Mouse (Mus musculus): Measurements from ENCODE around the gene Stpg3. TPM values are rescaled to one million over a fixed set of nuclear protein-coding genes. Genes with fewer than 3 reads are reported as not detected.
A peak's percentile ranks its signal among the peaks of the same experiment; 100 is the strongest.

Stpg3 gene
- polyA plus RNA-seq, 1 experiment: not detected

- 87% methylated on average over 7 of the region's 7 CpGs for WGBS
- Histone ChIP-seq H3K4me1 (ENCODE audit: control insufficient read depth, insufficient read depth, low read length) (no peaks in the 10 kb centered on the region; the same call in 1 of the 2 replicates), H3K4me3 (replicated peaks; ENCODE audit: control insufficient read depth, low read depth, low read length) (no peak overlapping the region), H3K27ac (ENCODE audit: control insufficient read depth, insufficient read depth, low read depth, low read length, poor library complexity) (no peak overlapping the region)
- TF ChIP-seq POLR2A (IDR thresholded peaks at IDR 0.05; ENCODE audit: borderline replicate concordance, control insufficient read depth, low read depth, low read length) (no peak), CTCF (IDR thresholded peaks at IDR 0.05; ENCODE audit: control insufficient read depth, insufficient read depth, low read length) (no peak)
Measured at GRCm38 (mm10) chr2:25184496-25184895, 29.9 kb downstream of the Stpg3 start.

- Histone ChIP-seq H3K4me1 (ENCODE audit: control insufficient read depth, insufficient read depth, low read length) (no peaks in the 10 kb centered on the region; the same call in 1 of the 2 replicates), H3K27ac (ENCODE audit: control insufficient read depth, insufficient read depth, low read depth, low read length, poor library complexity) (no peak overlapping the region)
Measured at GRCm38 (mm10) chr2:25183336-25183735, 31.1 kb downstream of the Stpg3 start.

GRCm38 (mm10) chr2:25182664-25183063, 31.8 kb downstream of the Stpg3 start:
- TF ChIP-seq CTCF (IDR thresholded peaks at IDR 0.05; ENCODE audit: control insufficient read depth, insufficient read depth, low read length): no peak
- no peak for TF ChIP-seq POLR2A (IDR thresholded peaks at IDR 0.05; ENCODE audit: borderline replicate concordance, control insufficient read depth, low read depth, low read length)
- Histone ChIP-seq H3K27ac (ENCODE audit: control insufficient read depth, insufficient read depth, low read depth, low read length, poor library complexity) (no peak overlapping the region), H3K4me3 (replicated peaks; ENCODE audit: control insufficient read depth, low read depth, low read length) (no peak overlapping the region)

More at GRCm38 (mm10) chr2:25183336-25183735, 31.1 kb downstream of the Stpg3 start:
- WGBS: 45% methylated on average over 2 of the region's 2 CpGs
- no peak for TF ChIP-seq CTCF (IDR thresholded peaks at IDR 0.05; ENCODE audit: control insufficient read depth, insufficient read depth, low read length)
- H3K4me3 ChIP-seq (replicated peaks; ENCODE audit: control insufficient read depth, low read depth, low read length): no peak overlapping the region

GRCm38 (mm10) chr2:25181891-25182397, 32.5 kb downstream of the Stpg3 start:
- Histone ChIP-seq H3K4me1 (ENCODE audit: control insufficient read depth, insufficient read depth, low read length) (no peaks in the 10 kb centered on the region; the same call in 1 of the 2 replicates), H3K27ac (ENCODE audit: control insufficient read depth, insufficient read depth, low read depth, low read length, poor library complexity) (no peak overlapping the region), H3K4me3 (replicated peaks; ENCODE audit: control insufficient read depth, low read depth, low read length) (peak overlapping the region; percentile 52)

More at GRCm38 (mm10) chr2:25182664-25183063, 31.8 kb downstream of the Stpg3 start:
- 31% methylated on average over 6 of the region's 6 CpGs for WGBS
- H3K4me1 ChIP-seq (ENCODE audit: control insufficient read depth, insufficient read depth, low read length): no peaks in the 10 kb centered on the region; the same call in 1 of the 2 replicates

GRCm38 (mm10) chr2:25180973-25181890, 33.2 kb downstream of the Stpg3 start:
- TF ChIP-seq POLR2A (IDR thresholded peaks at IDR 0.05; ENCODE audit: borderline replicate concordance, control insufficient read depth, low read depth, low read length) (peak; percentile 47; the same call in 1 of the 2 replicates), CTCF (IDR thresholded peaks at IDR 0.05; ENCODE audit: control insufficient read depth, insufficient read depth, low read length) (no peak)
- H3K4me1 ChIP-seq (ENCODE audit: control insufficient read depth, insufficient read depth, low read length): no peaks in the 10 kb centered on the region; the same call in 1 of the 2 replicates
- peak overlapping the region; percentile 52 for H3K4me3 ChIP-seq (replicated peaks; ENCODE audit: control insufficient read depth, low read depth, low read length)
- WGBS: under 1% methylated on average over 99 of the region's 100 CpGs
- peak overlapping the region; percentile 65 for H3K27ac ChIP-seq (ENCODE audit: control insufficient read depth, insufficient read depth, low read depth, low read length, poor library complexity)

More at GRCm38 (mm10) chr2:25181891-25182397, 32.5 kb downstream of the Stpg3 start:
- WGBS: 8% methylated on average over 17 of the region's 17 CpGs
- no peak for TF ChIP-seq CTCF (IDR thresholded peaks at IDR 0.05; ENCODE audit: control insufficient read depth, insufficient read depth, low read length)
- no peak for TF ChIP-seq POLR2A (IDR thresholded peaks at IDR 0.05; ENCODE audit: borderline replicate concordance, control insufficient read depth, low read depth, low read length)

- WGBS: under 1% methylated on average over 35 of the region's 35 CpGs
- Histone ChIP-seq H3K4me1 (ENCODE audit: control insufficient read depth, insufficient read depth, low read length) (no peaks in the 10 kb centered on the region; the same call in 1 of the 2 replicates), H3K27ac (ENCODE audit: control insufficient read depth, insufficient read depth, low read depth, low read length, poor library complexity) (peak within 1 kb of the TSS; percentile 65), H3K4me3 (replicated peaks; ENCODE audit: control insufficient read depth, low read depth, low read length) (peak within 1 kb of the TSS; percentile 58)
- TF ChIP-seq POLR2A (IDR thresholded peaks at IDR 0.05; ENCODE audit: borderline replicate concordance, control insufficient read depth, low read depth, low read length) (peak; percentile 61), CTCF (IDR thresholded peaks at IDR 0.05; ENCODE audit: control insufficient read depth, insufficient read depth, low read length) (peak; percentile 40; the same call in 1 of the 2 replicates)
Measured at GRCm38 (mm10) chr2:25180478-25180903, 33.9 kb downstream of the Stpg3 start, which contains the start of gene Nrarp. Gene Nrarp, plus strand, starts transcription at chr2:25180758.

- WGBS: 71% methylated on average over 15 of the region's 15 CpGs
- H3K27ac ChIP-seq (ENCODE audit: control insufficient read depth, insufficient read depth, low read depth, low read length, poor library complexity): no peak overlapping the region
- TF ChIP-seq CTCF (IDR thresholded peaks at IDR 0.05; ENCODE audit: control insufficient read depth, insufficient read depth, low read length) (no peak), POLR2A (IDR thresholded peaks at IDR 0.05; ENCODE audit: borderline replicate concordance, control insufficient read depth, low read depth, low read length) (no peak)
- H3K4me1 ChIP-seq (ENCODE audit: control insufficient read depth, insufficient read depth, low read length): peaks cover 1% of the 10 kb centered on the region; the same call in 1 of the 2 replicates
- no peak overlapping the region for H3K4me3 ChIP-seq (replicated peaks; ENCODE audit: control insufficient read depth, low read depth, low read length)
Measured at GRCm38 (mm10) chr2:25179566-25180217, 34.7 kb downstream of the Stpg3 start.
